Mouse (Mus musculus) small intestine, adult 10 weeks (tissue): ENCODE data around the gene Vmn1r123. TPM values are rescaled to one million over a fixed set of nuclear protein-coding genes. Genes with fewer than 3 reads are reported as not detected.

Experiments
- polyA plus RNA-seq: library from polyadenylated mRNA; stranded (reverse); fragments of 350-450 nt; fragmentation: Illumina TruSeq; extraction: RNeasy Lipid Tissue Mini Kit (QIAGEN cat#74804); gene quantifications from one replicate; pipeline ENCODE4 v1.2.3, GENCODE M21; 2014; ENCODE audit warnings: low replicate concordance

Vmn1r123 gene
- not detected for polyA plus RNA-seq

DNA sequence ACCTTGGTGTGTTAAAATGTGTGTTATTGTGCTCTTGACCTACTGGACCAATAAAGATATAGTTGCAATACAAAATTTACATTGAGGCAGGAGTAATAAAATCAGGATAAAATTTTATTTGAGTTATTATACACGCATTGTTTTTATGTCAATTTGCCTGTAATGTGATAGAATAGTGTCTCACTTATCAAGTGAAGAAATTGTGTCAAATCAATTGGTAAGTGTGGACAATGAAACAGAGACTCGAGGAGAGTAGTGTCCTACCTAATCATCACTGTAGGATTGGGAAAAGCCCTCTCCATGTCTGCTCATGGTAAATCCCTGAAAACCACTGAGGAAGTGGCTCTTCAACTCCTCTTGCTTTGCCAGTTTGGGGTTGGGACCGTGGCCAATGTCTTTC, at the start of gene Vmn1r123:
Gene Vmn1r123 (plus strand): TSS at position 301 of the 400 bp plus-strand sequence.

DNA sequence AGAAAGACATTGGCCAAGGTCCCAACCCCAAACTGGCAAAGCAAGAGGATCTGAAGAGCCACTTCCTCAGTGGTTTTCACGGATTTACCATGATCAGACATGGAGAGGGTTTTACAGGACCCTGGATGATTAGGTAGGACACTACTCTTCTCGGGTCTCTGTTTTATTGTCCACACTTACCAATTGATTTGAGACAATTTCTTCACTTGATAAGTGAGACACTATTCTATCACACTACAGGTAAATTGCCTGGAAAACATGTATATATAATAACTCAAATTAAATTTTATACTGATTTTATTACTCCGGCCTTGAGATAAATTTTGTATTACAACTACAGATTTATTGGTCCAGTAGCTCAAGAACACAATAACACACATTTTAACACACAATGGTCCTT, 28.0 kb upstream of the Vmn1r123 start, which contains the start of gene Vmn1r122:
Gene Vmn1r122 (minus strand): TSS at position 101 of the 400 bp plus-strand sequence.

DNA sequence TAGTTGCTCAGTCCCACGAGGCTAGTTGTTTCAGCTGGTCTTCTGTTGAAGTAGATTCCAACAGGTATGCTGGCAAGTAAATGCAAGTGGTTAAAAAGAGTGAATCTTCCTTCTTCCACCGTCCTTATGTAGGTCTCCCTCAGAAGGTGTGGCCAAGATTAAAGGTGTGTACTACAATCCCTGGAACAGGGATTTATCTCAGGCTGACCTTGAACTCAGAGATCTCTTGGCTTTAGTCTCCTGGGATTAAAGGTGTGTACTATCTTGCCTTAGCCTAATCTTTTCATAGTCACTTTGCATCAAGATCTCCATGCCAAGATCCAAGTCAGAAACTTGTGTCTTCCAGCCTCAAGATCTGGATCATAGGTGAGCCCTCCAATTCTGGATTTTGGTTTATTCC, 28.3 kb downstream of the Vmn1r123 start, which contains the start of gene Gm5157:
Gene Gm5157 (minus strand): TSS at position 101 of the 400 bp plus-strand sequence.

Other genes with a start within 250 kb of the Vmn1r123 start
- gene Vmn1r118, start 249.8 kb upstream of the Vmn1r123 start, polyA plus RNA-seq, result not detected
- not detected for gene Vmn1r119, start 149.7 kb upstream of the Vmn1r123 start, polyA plus RNA-seq
- not detected for gene Vmn1r120, start 108.4 kb upstream of the Vmn1r123 start, polyA plus RNA-seq
- gene Vmn1r121, start 63.7 kb upstream of the Vmn1r123 start, polyA plus RNA-seq, result not detected
- not detected for gene Vmn1r122, start 28.1 kb upstream of the Vmn1r123 start, polyA plus RNA-seq
- not detected for gene Gm5157, start 28.2 kb downstream of the Vmn1r123 start, polyA plus RNA-seq
- not detected for gene Vmn1r124, start 98.4 kb downstream of the Vmn1r123 start, polyA plus RNA-seq
- not detected for gene Vmn1r125, start 110.0 kb downstream of the Vmn1r123 start, polyA plus RNA-seq
- not detected for gene Vmn1r126, start 139.3 kb downstream of the Vmn1r123 start, polyA plus RNA-seq
- gene Vmn1r127, start 157.7 kb downstream of the Vmn1r123 start, polyA plus RNA-seq, result not detected
- gene Vmn1r128, start 187.2 kb downstream of the Vmn1r123 start, polyA plus RNA-seq, result not detected
- not detected for gene Vmn1r129, start 199.1 kb downstream of the Vmn1r123 start, polyA plus RNA-seq